Mouse (Mus musculus): Measurements from ENCODE around the gene Hmgcl. TPM values are rescaled to one million over a fixed set of nuclear protein-coding genes. Genes with fewer than 3 reads are reported as not detected.
A peak's percentile ranks its signal among the peaks of the same experiment; 100 is the strongest.
"Not testable (repeated sequence)": the region's sequence is repeated elsewhere in the genome, so short reads cannot be mapped to it uniquely, and the experiment has no call there.

The Hmgcl gene
- total and polyA plus RNA-seq, 3 experiments, result 71.9 to 80.4 (median 72.6) TPM

GRCm38 (mm10) chr4:135938858-135939257, 7.4 kb upstream of the Hmgcl start:
- no peak for DNase-seq
- H3K4me1 ChIP-seq (ENCODE audit: control insufficient read depth, insufficient read depth, low read length), result peaks cover 2% of the 10 kb centered on the region; the same call in 1 of the 2 replicates
- no peak overlapping the region for H3K9ac ChIP-seq (ENCODE audit: low read depth, low read length)
- no peak overlapping the region for H3K27ac ChIP-seq
- H3K27me3 ChIP-seq (ENCODE audit: control insufficient read depth, insufficient read depth, low read length), result no peaks in the 10 kb centered on the region
- H3K4me3 ChIP-seq, result no peak overlapping the region
- no peaks in the 10 kb centered on the region for H3K36me3 ChIP-seq (ENCODE audit: control insufficient read depth, insufficient read depth, low read length)
- TF ChIP-seq CTCF (IDR thresholded peaks at IDR 0.05), result no peak
- TF ChIP-seq POLR2A (IDR thresholded peaks at IDR 0.05; ENCODE audit: insufficient read depth, low read depth, low read length), result no peak
- TF ChIP-seq EP300 (IDR thresholded peaks at IDR 0.05; ENCODE audit: insufficient read depth, low read depth, low read length), result no peak
- no peaks in the 10 kb centered on the region for H3K79me2 ChIP-seq (replicated peaks; ENCODE audit: control insufficient read depth, insufficient read depth, low read length)
- 85% methylated on average over 7 of the region's 7 CpGs for WGBS
- intact Hi-C loops (cut with DNase I), result no loop called here

- 88% methylated on average over 8 of the region's 8 CpGs for WGBS
- intact Hi-C loops (cut with DNase I), result loop anchor here (5.0 kb wide), 1 partner anchor 139 kb away; no protein-coding TSS in a partner anchor
- not testable (repeated sequence) for H3K9ac ChIP-seq (ENCODE audit: low read depth, low read length); DNase-seq; H3K4me3 ChIP-seq; H3K27me3 ChIP-seq (ENCODE audit: control insufficient read depth, insufficient read depth, low read length); H3K4me1 ChIP-seq (ENCODE audit: control insufficient read depth, insufficient read depth, low read length); H3K79me2 ChIP-seq (replicated peaks; ENCODE audit: control insufficient read depth, insufficient read depth, low read length); H3K27ac ChIP-seq; H3K36me3 ChIP-seq (ENCODE audit: control insufficient read depth, insufficient read depth, low read length)
- TF ChIP-seq CTCF (IDR thresholded peaks at IDR 0.05), result peak; percentile 61
Observed at GRCm38 (mm10) chr4:135941026-135941425, 5.2 kb upstream of the Hmgcl start.

- DNase-seq, result no peak
- no peaks in the 10 kb centered on the region for H3K36me3 ChIP-seq (ENCODE audit: control insufficient read depth, insufficient read depth, low read length)
- H3K4me1 ChIP-seq (ENCODE audit: control insufficient read depth, insufficient read depth, low read length), result peaks cover 7% of the 10 kb centered on the region; the same call in 1 of the 2 replicates
- H3K27me3 ChIP-seq (ENCODE audit: control insufficient read depth, insufficient read depth, low read length), result no peaks in the 10 kb centered on the region
- no peaks in the 10 kb centered on the region for H3K79me2 ChIP-seq (replicated peaks; ENCODE audit: control insufficient read depth, insufficient read depth, low read length)
- TF ChIP-seq POLR2A (IDR thresholded peaks at IDR 0.05; ENCODE audit: insufficient read depth, low read depth, low read length) (no peak), EP300 (IDR thresholded peaks at IDR 0.05; ENCODE audit: insufficient read depth, low read depth, low read length) (no peak), CTCF (IDR thresholded peaks at IDR 0.05) (no peak)
- H3K4me3 ChIP-seq, result no peak overlapping the region
- H3K27ac ChIP-seq, result no peak overlapping the region
- no peak overlapping the region for H3K9ac ChIP-seq (ENCODE audit: low read depth, low read length)
- 47% methylated on average over 6 of the region's 6 CpGs for WGBS
- intact Hi-C loops (cut with DNase I), result loop anchor here (5.0 kb wide), 1 partner anchor 140 kb away; no protein-coding TSS in a partner anchor
Observed at GRCm38 (mm10) chr4:135942193-135942592, 4.1 kb upstream of the Hmgcl start.

GRCm38 (mm10) chr4:135943389-135943788, 2.9 kb upstream of the Hmgcl start:
- Histone ChIP-seq H3K27me3 (ENCODE audit: control insufficient read depth, insufficient read depth, low read length) (no peaks in the 10 kb centered on the region), H3K4me1 (ENCODE audit: control insufficient read depth, insufficient read depth, low read length) (peaks cover 7% of the 10 kb centered on the region), H3K4me3 (no peak overlapping the region), H3K27ac (peak overlapping the region; percentile 55), H3K9ac (ENCODE audit: low read depth, low read length) (no peak overlapping the region), H3K79me2 (replicated peaks; ENCODE audit: control insufficient read depth, insufficient read depth, low read length) (no peaks in the 10 kb centered on the region), H3K36me3 (ENCODE audit: control insufficient read depth, insufficient read depth, low read length) (no peaks in the 10 kb centered on the region)
- intact Hi-C loops (cut with DNase I), result loop anchor here (5.0 kb wide), 1 partner anchor 141 kb away; no protein-coding TSS in a partner anchor
- TF ChIP-seq POLR2A (IDR thresholded peaks at IDR 0.05; ENCODE audit: insufficient read depth, low read depth, low read length) (no peak), EP300 (IDR thresholded peaks at IDR 0.05; ENCODE audit: insufficient read depth, low read depth, low read length) (no peak), CTCF (IDR thresholded peaks at IDR 0.05) (no peak)
- DNase-seq, result peak; percentile 47
- 27% methylated on average over 4 of the region's 4 CpGs for WGBS

GRCm38 (mm10) chr4:135945706-135946105, 542 bp upstream of the Hmgcl start:
- Histone ChIP-seq H3K4me1 (ENCODE audit: control insufficient read depth, insufficient read depth, low read length) (peaks cover 17% of the 10 kb centered on the region), H3K4me3 (peak overlapping the region; percentile 97; the same call in 1 of the 2 replicates), H3K36me3 (ENCODE audit: control insufficient read depth, insufficient read depth, low read length) (no peaks in the 10 kb centered on the region), H3K27me3 (ENCODE audit: control insufficient read depth, insufficient read depth, low read length) (no peaks in the 10 kb centered on the region), H3K9ac (ENCODE audit: low read depth, low read length) (peak overlapping the region; percentile 41), H3K79me2 (replicated peaks; ENCODE audit: control insufficient read depth, insufficient read depth, low read length) (peaks cover 3% of the 10 kb centered on the region; the same call in 1 of the 2 replicates), H3K27ac (peak overlapping the region; percentile 90)
- intact Hi-C loops (cut with DNase I), result loop anchor here (2.0 kb wide), 1 partner anchor 25 kb away; the partner anchor contains the start of gene Fuca1
- no peak for DNase-seq
- 72% methylated on average over 10 of the region's 10 CpGs for WGBS
- TF ChIP-seq CTCF (IDR thresholded peaks at IDR 0.05) (no peak), POLR2A (IDR thresholded peaks at IDR 0.05; ENCODE audit: insufficient read depth, low read depth, low read length) (no peak), EP300 (IDR thresholded peaks at IDR 0.05; ENCODE audit: insufficient read depth, low read depth, low read length) (no peak)

GRCm38 (mm10) chr4:135946659-135947301, 532 bp downstream of the Hmgcl start:
- Histone ChIP-seq H3K4me3 (peak overlapping the region; percentile 97), H3K4me1 (ENCODE audit: control insufficient read depth, insufficient read depth, low read length) (peaks cover 17% of the 10 kb centered on the region), H3K27ac (peak overlapping the region; percentile 90), H3K79me2 (replicated peaks; ENCODE audit: control insufficient read depth, insufficient read depth, low read length) (peaks cover 3% of the 10 kb centered on the region; the same call in 1 of the 2 replicates), H3K36me3 (ENCODE audit: control insufficient read depth, insufficient read depth, low read length) (no peaks in the 10 kb centered on the region), H3K9ac (ENCODE audit: low read depth, low read length) (peak overlapping the region; percentile 77), H3K27me3 (ENCODE audit: control insufficient read depth, insufficient read depth, low read length) (no peaks in the 10 kb centered on the region)
- intact Hi-C loops (cut with DNase I), result loop anchor here (2.0 kb wide), 1 partner anchor 26 kb away; the partner anchor contains the start of gene Fuca1
- TF ChIP-seq CTCF (IDR thresholded peaks at IDR 0.05) (no peak), POLR2A (IDR thresholded peaks at IDR 0.05; ENCODE audit: insufficient read depth, low read depth, low read length) (no peak), EP300 (IDR thresholded peaks at IDR 0.05; ENCODE audit: insufficient read depth, low read depth, low read length) (no peak)
- 1% methylated on average over 28 of the region's 28 CpGs for WGBS
- no peak for DNase-seq

All from heart, adult 2 months (tissue).